Mouse (Mus musculus) liver, postnatal 0 days (tissue): ENCODE results near the gene Rad51b.

Experiments used
- CTCF ChIP-seq: sonication (generic); IDR thresholded peaks from 2 replicates; pipeline ENCODE4 v1.5.1; 2016; ENCODE audit warnings: antibody characterized with exemption, low read depth
- EP300 ChIP-seq: IDR thresholded peaks from 2 replicates; pipeline ENCODE4 v1.6.1; 2016; ENCODE audit warnings: antibody characterized with exemption, low read depth, mild to moderate bottlenecking

DNA sequence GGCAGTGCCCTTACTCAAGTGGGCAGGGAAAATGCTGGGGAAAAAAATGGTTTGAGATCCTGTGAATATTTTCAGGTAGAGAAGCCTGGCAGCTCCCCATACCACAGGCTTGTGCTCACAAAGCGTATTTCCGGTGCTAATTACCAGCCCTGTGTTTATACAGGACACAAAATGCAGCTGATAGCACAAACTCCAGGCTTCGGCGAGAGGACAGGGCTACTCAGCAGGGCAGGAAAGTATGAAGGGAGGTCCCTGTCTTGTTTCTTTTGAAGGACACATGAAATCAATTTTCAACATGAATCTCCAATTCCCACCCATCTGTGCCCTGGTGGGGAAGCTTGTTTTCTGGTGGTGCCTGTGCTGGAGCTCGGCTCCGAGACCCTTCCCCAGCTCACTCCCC is 546.4 kb downstream of the Rad51b start:
- no peak for TF ChIP-seq CTCF
- no peak for TF ChIP-seq EP300
